Mouse (Mus musculus) granulocyte monocyte progenitor cell, adult 5-6 weeks (primary cell): ENCODE measurements at regions not wholly inside any gene's neighbourhood (a gene's known extent, or its start where the extent isn't known, plus 50 kb on each side); places are given as distances from the start of the nearest gene placed in this dataset.
"Not testable (repeated sequence)": the region's sequence is repeated elsewhere in the genome, so short reads cannot be mapped to it uniquely, and the experiment has no call there.

ENCODE experiments used
- ATAC-seq: replicated peaks from 2 replicates; pipeline ENCODE4 v1.8.0; 2016; ENCODE audit warnings: mild to moderate bottlenecking, moderate TSS enrichment, inconsistent platforms; ENCODE audit not compliant: poor library complexity, severe bottlenecking

DNA sequence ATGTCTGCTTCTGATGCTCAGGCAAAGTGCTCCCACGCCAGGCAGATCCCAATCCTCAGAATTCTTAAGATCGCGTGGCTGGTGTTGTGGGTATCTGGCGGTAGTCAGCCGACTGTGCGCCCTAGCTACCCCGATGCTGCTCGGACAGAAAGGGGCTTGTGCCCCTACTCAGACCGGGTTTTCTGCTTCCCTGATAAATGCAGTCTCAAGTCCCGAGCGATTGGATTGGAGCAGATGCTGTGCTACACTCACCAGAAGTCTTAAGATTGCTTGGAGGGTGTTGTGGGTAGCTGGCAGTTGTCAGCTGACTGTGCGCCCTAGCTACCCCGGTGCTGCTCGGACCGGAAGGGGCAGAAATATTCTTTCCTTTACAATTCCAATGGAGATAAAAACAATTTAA, 99.3 kb downstream of the Gm7489 start:
- not testable (repeated sequence) for ATAC-seq

DNA sequence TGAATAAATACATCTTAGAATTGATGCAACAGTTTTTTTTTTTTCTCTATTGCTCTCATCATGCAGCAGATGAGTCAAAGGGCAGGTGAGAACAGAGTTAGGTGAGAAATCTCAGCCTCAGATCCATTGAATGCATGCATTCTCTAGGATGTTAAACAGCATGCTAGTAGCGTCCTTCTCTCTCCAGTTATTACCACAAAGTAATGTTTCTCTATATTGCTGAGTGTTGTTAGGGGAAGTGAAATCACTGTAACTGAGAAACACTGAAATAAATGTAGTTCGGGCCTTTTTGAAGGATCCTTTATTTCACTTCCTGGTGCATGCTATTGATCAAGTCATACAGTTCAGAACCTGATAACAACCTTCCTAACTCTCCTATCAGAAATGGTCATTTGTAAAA, 105.2 kb downstream of the Gm7489 start:
- ATAC-seq: no peak

DNA sequence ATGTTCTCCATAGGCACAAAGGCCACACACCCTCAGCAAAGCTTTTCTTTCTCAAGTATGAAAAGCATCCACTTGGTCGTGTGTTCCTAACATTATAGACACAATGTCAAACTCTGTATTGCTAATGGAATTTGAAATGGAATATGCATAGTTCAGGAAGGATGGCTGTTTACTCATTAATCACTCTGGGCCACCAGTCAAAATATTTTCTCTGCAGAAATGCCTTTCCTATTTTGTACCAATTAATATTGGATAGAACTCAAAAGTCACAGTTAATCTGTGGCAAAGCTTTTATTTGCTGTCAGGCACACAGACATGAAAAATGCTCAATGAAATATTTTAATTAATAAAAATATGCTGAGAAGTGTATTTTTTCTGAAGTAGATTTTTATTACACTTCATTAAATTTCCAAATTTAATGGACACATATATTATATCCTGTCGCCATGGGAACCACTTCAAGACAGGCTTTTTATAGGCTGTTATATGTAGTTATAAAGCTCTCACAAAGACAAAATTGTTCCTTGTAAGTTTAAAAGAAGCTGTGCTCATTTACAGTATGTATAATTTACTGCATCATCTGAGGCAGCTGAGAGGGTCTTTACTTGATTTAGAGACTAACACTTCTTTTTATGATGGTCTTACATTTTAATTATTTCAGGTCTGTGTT, 110.6 kb downstream of the Gm7489 start:
- no peak for ATAC-seq

DNA sequence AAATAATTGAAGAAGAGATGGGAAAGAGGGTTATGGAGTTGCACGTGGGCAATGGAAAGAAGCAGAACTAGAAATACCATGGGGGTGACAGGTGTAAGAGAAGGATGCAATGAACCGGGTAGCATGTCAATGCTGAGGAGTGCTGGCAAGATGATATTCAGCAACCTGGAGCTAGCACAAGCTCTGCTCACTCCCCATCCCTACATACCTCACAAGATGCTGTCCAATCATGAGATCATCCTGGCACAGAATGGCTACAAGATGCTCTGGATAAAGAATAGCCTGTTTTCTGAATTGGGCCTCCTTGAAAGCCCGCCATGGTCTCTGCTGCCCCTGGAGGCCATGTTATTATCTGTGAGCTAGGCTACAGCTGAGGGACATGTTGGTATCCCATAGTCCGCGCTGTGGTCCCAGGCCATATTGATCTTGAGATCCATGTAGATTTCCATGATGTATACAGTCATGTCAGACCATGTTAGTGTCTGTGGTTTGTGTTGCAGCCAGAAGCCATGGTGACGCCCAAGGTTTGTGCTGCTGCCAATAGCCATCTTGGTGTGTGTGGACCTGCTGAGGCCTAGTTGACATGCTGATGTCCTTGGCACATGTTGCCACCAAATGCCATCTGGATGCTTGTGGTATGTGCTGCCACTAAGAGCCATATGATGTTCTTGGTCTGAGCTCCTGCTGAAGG, 114.0 kb downstream of the Gm7489 start:
- no peak for ATAC-seq

DNA sequence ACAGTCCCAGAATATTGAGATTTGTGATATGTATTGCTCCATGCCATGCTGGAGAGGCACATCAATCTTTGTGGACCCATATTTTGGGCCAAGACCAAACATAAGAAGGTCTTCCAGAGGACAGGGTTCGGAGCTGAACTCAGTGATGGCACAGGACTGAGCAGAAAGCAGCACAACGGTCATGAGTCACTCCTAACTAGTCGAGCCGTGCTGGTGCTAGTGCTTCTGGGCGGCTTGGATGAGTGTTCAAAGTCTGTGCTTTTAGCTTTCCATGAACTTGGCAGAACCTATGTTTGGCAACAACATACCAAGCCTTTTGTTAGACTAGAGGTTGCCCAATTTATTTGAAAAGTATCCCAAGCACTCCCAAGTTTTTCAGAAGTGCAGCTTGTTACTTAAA, 149.1 kb downstream of the Gm7489 start:
- ATAC-seq: no peak

DNA sequence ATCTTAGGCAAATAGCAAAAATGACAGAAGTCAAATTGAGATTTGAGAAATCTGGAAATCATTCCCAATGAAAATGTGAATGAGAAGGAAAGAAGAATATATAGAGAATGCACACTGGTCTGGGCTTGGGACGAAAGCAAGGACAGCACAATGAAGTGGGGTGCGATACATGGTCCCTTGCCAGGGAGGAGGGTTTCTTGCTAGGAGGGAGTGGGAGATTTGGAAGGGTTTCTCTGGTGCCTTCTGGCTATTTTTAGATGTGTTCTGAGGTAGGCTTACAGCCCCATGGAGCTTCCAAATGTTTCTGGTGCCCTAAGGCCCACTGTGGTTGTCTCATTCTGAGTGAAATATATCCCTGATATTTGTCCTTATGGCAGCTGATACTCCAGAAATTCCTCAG, 166.0 kb downstream of the Gm7489 start:
- no peak for ATAC-seq

DNA sequence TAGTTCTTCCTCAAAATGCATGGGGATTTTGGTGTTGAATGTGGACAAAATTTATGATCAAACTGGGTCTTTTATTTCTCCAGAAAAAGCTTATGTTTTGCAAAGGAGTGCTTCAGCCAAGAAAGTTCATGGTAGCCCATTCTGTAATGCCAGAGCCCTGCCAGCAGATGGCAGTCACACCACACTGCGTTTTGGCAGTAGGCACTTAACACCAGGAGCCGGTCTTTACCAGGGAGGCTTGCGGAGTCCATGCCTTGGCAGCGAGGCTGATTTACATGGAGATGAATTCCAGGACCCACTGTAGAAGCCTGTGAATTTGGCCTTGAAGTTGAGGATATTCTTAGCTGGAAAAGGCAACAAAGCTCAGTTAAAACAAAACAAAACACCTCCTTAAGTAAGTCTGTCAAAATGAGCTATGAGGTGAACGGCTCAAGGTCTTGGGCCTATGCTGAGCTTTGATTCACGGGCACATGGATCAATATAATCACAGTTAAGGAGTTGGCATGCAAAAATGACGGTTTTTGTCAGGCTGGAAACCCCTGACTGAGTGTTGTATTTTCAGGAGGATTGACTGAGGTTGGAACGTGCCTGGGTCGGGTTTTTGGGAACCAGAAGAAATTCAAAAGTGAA, 185.4 kb downstream of the Gm7489 start:
- peak; percentile 92 for ATAC-seq

DNA sequence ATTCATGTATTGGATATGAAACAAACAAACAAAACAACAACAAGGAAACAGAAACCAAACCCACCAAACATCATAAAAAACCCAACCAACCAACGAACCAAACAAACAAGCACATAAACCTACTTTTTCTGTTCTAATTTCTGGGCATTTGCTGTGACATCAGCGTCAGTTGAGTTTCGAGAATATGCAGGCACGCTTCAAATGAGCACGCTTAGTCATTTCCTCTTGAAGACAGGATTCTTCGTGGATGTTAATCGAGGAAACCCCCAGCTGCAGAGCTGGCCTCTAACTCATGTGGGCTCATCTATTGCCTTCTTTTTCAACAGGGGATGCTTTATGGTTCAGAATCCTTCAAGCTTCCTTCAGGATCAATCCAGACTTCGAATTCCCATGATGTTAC, 187.0 kb downstream of the Gm7489 start:
- ATAC-seq: no peak

DNA sequence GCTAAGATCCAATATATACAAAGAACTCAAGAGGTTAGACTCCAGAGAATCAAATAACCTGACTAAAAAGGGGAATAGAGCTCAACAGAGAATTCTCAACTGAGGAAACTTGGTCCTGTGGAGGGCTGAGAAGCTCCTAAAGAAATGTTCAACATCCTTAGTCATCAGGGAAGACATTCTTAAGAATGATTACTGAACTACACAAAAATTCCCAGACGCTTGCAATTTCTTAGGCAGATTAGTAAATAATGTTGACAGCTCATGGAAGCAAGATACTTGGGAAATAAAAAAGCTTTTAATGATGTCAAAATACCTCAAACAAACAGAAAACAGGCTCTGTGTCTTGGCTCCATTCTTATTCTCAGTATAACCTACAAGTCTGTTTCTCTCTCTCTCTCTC, 206.6 kb downstream of the Gm7489 start:
- no peak for ATAC-seq

DNA sequence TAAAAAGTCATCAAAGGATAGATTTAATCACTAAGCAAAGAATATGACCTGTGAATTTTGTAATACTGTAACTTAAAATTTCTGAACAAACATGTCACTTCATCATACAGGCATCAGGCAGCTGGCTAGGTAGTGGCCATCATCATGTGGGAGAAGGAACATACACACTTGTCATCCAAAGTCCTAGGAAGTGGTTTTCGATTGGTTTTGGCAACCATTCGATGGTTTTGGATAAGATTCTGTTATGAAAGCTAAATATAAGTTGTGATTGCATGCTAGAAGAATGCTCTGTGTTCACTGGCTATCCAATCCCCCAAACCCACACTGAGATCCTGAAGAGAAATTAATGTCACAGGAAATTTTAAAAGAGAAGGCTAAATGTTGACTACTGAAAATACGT, 207.7 kb downstream of the Gm7489 start:
- ATAC-seq: no peak

DNA sequence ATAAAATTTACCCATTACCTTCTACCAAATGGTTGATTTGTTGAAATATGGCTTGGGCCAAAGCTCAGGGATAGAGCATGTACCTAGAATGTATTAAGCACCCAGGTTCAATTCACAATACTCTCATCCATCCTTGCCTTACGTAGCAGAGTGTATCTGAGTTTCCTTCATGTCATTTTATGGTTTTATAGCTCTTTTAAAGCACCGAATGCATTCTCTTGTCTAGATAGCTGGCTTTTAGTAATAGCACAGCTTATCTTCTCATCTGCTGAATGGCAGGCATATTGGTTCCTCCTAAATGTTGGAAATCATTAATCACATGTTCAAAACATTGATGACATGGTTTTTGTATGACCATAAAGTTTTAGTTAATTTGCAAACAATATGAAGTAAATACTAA, 212.8 kb downstream of the Gm7489 start:
- ATAC-seq: no peak

DNA sequence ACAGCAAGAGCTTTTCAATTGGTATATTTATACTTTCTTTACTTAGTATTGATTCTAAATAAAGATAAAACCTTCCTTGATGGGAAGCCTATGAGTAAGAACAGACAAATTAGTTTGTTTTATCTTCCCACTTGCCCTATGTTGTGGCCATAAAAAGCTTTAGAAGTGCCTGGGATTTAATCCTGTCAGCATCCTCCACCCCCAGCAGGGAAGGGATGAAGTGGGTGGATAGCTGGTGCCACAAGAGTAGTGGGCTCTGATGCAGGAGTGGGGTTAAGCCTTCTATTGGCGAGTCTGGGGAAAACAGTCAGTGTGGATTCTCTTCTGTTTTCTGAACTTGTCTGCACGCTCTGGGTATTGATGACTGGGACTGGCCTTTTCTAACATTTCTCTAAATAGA, 227.7 kb downstream of the Gm7489 start:
- ATAC-seq: no peak

DNA sequence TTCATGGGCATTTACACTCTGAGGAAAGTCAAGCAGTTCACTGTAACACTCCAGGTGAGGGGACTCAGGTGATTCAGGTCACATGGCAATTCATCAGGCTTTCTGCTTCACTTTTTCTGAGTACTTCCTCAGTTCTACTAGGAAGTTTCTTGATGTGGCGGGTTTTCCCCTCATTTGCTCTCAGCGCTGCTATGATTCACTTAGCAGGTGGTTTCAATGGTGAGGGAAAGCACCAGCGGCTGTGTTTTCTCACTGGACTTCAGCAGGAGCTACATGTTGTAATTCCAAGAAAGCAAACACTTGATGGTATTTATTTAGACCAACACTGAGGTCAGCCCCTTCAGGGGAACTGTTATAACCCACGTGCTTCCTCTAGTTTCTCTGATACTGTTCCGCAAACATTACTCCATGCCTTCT, 229.4 kb downstream of the Gm7489 start:
- no peak for ATAC-seq

DNA sequence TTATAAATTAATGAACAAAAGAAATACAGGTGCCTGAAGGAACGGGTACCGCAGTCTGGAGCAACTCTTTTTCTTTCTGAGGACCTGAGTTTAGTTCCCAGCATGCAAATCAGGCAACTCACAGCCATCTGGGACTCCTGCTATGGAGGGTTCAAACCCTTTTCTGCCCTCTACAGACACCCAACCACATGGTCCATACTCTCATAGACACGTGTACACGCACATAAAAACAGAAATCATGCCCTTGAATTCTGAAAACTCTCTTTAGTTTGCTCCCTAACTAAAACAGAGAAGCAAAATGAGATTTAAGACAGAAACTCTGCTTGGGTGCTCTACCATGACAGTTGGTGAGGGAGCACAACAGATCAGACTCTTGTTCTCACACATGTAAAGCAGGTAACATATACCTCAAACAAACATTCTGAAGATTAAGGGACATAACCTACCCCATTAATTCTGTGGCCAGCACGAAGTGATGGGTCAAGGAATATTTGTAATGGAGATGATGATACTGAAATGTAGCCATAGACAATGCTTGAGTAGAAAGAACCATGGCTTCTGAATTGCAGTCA, 233.3 kb downstream of the Gm7489 start:
- ATAC-seq: no peak

DNA sequence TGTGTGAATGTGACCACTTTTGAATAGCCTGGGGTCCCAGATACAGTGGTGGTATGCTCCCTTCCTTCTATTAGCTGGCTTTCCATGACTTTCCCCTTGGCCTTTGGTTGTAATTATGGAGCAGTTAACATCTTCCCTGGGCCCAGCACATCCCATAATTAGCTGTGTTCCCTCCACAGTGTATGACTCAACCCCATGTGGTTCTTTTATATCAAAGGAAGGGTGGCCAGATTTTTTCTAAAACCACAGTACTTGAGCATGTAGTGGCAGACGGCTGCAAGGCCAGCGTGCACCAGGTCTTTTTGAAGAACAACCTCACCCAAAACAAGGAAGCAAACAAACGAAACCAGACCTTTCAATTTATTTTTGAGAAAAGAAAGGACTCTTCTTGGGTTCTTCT, 235.8 kb downstream of the Gm7489 start:
- ATAC-seq: no peak; the same call in 1 of the 2 replicates

DNA sequence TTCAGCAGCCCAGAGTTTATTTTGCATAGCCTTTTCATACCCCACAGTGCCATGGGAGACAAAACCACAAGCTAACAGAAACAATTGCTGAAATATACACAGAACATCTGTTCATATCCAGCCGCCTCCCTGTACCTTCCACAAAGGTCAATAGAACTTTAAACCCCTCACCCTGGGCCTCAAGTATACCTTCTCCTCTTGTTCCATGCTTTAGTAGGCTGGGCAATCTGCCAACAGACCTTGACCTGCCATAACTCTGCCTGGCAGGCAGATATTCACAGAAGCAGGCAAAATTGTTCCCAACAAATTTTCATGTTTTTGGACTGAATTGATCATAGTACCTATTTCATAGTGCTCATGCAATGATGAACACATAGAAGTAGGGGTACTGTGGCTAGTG, 279.6 kb downstream of the Gm7489 start:
- no peak for ATAC-seq

DNA sequence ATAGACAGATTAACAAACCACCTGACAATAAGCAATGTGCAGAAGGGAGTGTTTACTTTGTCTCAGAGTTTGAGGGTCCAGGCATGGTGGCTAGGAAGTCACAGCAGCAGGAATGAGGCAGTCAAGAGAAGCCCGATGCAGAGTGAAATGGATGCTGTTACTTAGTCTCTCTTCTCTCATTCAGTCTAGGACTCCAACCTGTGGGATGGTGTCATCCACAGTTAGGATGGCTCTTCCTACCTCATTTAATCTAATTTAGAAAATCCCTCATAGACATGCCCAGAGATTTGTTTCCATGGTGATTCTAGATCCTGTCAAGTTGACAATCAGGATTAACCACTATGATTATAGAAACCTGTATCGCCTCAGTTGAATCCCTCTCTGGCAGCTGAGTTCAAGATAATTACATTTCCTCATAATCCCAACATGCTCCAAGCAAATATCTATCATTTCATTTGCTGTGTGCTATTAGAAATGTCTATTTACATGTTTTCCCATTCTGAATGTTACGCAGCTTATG, 283.2 kb downstream of the Gm7489 start:
- no peak for ATAC-seq

DNA sequence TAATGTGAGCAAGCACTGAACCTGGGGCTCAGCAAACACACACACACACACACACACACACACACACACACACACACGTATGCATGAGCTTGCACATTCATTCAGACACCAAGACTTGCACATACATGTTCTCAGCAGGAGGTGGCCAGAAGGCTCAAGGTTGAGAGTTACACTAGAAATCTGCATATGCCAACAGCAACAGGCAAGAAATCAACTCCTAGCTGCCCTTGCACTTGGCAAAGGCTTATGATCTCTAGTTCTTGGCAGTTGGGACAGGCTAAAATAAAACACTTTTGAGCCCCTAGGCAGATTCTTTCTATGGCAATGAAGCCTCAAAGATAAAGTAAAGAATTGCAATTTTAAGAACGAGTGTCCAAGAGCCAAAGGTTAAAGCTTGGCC, 292.5 kb downstream of the Gm7489 start:
- no peak for ATAC-seq

DNA sequence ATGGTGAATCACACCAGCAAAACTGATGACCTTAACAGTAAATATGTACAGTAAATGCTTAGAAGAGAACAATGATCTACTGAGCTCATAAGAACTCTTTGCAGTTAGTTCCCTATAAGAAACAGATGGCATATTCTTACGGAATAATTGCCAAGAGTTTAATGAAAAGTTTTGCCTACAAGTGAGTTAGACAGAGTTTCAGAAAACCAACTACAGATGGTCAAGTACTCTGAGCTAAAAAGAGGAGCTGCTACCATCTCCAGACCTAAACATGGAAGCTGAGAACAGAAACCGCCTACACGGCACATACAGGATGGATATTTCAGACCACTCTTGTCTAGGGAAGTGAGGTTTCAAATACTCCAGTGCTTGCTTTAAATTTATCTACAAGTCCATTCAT, 293.1 kb downstream of the Gm7489 start:
- ATAC-seq: no peak
